Mouse (Mus musculus): ENCODE results near the gene Ctdspl. TPM values are rescaled to one million over a fixed set of nuclear protein-coding genes. Genes with fewer than 3 reads are reported as not detected.

Ctdspl gene
- polyA plus RNA-seq, 1 experiment from 2014 or later = 17.6 TPM

- peak; percentile 89 for ATAC-seq (ENCODE audit: insufficient read depth, low FRiP score)
- Histone ChIP-seq H3K9me3 (replicated peaks; ENCODE audit: control insufficient read depth, low read length) (no peaks in the 10 kb centered on the region), H3K4me2 (ENCODE audit: low read depth, low read length) (peak overlapping the region; percentile 98), H3K36me3 (ENCODE audit: control insufficient read depth, insufficient read depth, low read length) (no peaks in the 10 kb centered on the region), H3K4me1 (ENCODE audit: control insufficient read depth, insufficient read depth, low read length) (peaks cover 35% of the 10 kb centered on the region), H3K27ac (ENCODE audit: low read length) (peak overlapping the region; percentile 92), H3K9ac (ENCODE audit: low read length) (peak overlapping the region; percentile 92), H3K27me3 (ENCODE audit: control insufficient read depth, insufficient read depth, low read length) (no peaks in the 10 kb centered on the region), H3K4me3 (replicated peaks; ENCODE audit: low read length) (peak overlapping the region; percentile 90)
- WGBS = under 1% methylated on average over 53 of the region's 53 CpGs
These were observed 755 bp upstream of the Ctdspl start for GRCm38 (mm10) chr9:118925286-118926110.

- H3K27ac ChIP-seq (ENCODE audit: low read length) = peak overlapping the region; percentile 92
- peak; percentile 5; the same call in 1 of the 2 replicates for ATAC-seq (ENCODE audit: insufficient read depth, low FRiP score)
- H3K36me3 ChIP-seq (ENCODE audit: control insufficient read depth, insufficient read depth, low read length) = no peaks in the 10 kb centered on the region
- 1% methylated on average over 62 of the region's 68 CpGs for WGBS
- peaks cover 34% of the 10 kb centered on the region for H3K4me1 ChIP-seq (ENCODE audit: control insufficient read depth, insufficient read depth, low read length)
- no peaks in the 10 kb centered on the region for H3K27me3 ChIP-seq (ENCODE audit: control insufficient read depth, insufficient read depth, low read length)
- peak overlapping the region; percentile 92 for H3K9ac ChIP-seq (ENCODE audit: low read length)
- H3K4me2 ChIP-seq (ENCODE audit: low read depth, low read length) = peak overlapping the region; percentile 98
- no peaks in the 10 kb centered on the region for H3K9me3 ChIP-seq (replicated peaks; ENCODE audit: control insufficient read depth, low read length)
- peak overlapping the region; percentile 90 for H3K4me3 ChIP-seq (replicated peaks; ENCODE audit: low read length)
These were observed 552 bp downstream of the Ctdspl start for GRCm38 (mm10) chr9:118926688-118927321.

GRCm38 (mm10) chr9:118927501-118927900, 1.2 kb downstream of the Ctdspl start:
- 14% methylated on average over 8 of the region's 8 CpGs for WGBS

GRCm38 (mm10) chr9:118928007-118928406, 1.8 kb downstream of the Ctdspl start:
- Histone ChIP-seq H3K4me2 (ENCODE audit: low read depth, low read length) (peak overlapping the region; percentile 98), H3K27me3 (ENCODE audit: control insufficient read depth, insufficient read depth, low read length) (no peaks in the 10 kb centered on the region), H3K4me3 (replicated peaks; ENCODE audit: low read length) (peak overlapping the region; percentile 90), H3K9ac (ENCODE audit: low read length) (peak overlapping the region; percentile 92), H3K36me3 (ENCODE audit: control insufficient read depth, insufficient read depth, low read length) (no peaks in the 10 kb centered on the region), H3K4me1 (ENCODE audit: control insufficient read depth, insufficient read depth, low read length) (peaks cover 34% of the 10 kb centered on the region), H3K27ac (ENCODE audit: low read length) (peak overlapping the region; percentile 92), H3K9me3 (replicated peaks; ENCODE audit: control insufficient read depth, low read length) (no peaks in the 10 kb centered on the region)
- ATAC-seq (ENCODE audit: insufficient read depth, low FRiP score) = no peak
- 55% methylated on average over 2 of the region's 2 CpGs for WGBS

More at GRCm38 (mm10) chr9:118927501-118927900, 1.2 kb downstream of the Ctdspl start:
- Histone ChIP-seq H3K4me3 (replicated peaks; ENCODE audit: low read length) (peak overlapping the region; percentile 90), H3K9ac (ENCODE audit: low read length) (peak overlapping the region; percentile 92), H3K9me3 (replicated peaks; ENCODE audit: control insufficient read depth, low read length) (no peaks in the 10 kb centered on the region), H3K27ac (ENCODE audit: low read length) (peak overlapping the region; percentile 92), H3K27me3 (ENCODE audit: control insufficient read depth, insufficient read depth, low read length) (no peaks in the 10 kb centered on the region), H3K4me1 (ENCODE audit: control insufficient read depth, insufficient read depth, low read length) (peaks cover 34% of the 10 kb centered on the region), H3K4me2 (ENCODE audit: low read depth, low read length) (peak overlapping the region; percentile 98), H3K36me3 (ENCODE audit: control insufficient read depth, insufficient read depth, low read length) (no peaks in the 10 kb centered on the region)
- ATAC-seq (ENCODE audit: insufficient read depth, low FRiP score) = no peak

DNA sequence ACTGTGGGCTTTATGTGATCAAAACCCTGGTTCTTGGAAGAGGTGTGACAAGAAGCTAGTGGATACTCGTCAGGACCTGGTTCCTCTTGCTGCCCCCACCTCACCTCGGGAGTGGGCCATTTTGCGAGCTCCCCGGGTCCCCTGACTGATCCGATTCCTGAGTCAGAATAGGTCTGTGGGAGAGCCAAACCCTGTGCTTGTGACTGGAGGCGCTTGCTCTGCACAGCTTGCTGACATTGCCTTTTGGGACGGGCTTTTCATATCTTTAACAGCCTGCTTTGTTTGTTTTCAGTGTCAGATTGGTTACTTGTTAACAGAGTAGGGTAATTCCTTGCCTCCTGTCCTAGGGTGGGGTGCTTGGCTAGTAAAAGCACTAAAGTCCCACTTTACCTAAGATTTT, 2.4 kb downstream of the Ctdspl start:
- Histone ChIP-seq H3K36me3 (ENCODE audit: control insufficient read depth, insufficient read depth, low read length) (no peaks in the 10 kb centered on the region), H3K27ac (ENCODE audit: low read length) (peak overlapping the region; percentile 92), H3K9me3 (replicated peaks; ENCODE audit: control insufficient read depth, low read length) (no peaks in the 10 kb centered on the region), H3K4me1 (ENCODE audit: control insufficient read depth, insufficient read depth, low read length) (peaks cover 34% of the 10 kb centered on the region), H3K4me2 (ENCODE audit: low read depth, low read length) (peak overlapping the region; percentile 98), H3K27me3 (ENCODE audit: control insufficient read depth, insufficient read depth, low read length) (no peaks in the 10 kb centered on the region), H3K9ac (ENCODE audit: low read length) (peak overlapping the region; percentile 92), H3K4me3 (replicated peaks; ENCODE audit: low read length) (peak overlapping the region; percentile 90)
- WGBS = 38% methylated on average over 7 of the region's 7 CpGs
- ATAC-seq (ENCODE audit: insufficient read depth, low FRiP score) = no peak

- no peak overlapping the region for H3K9ac ChIP-seq (ENCODE audit: low read length)
- H3K4me1 ChIP-seq (ENCODE audit: control insufficient read depth, insufficient read depth, low read length) = peaks cover 38% of the 10 kb centered on the region
These were observed 4.4 kb downstream of the Ctdspl start for GRCm38 (mm10) chr9:118930611-118931010.

GRCm38 (mm10) chr9:118933800-118934199, 7.5 kb downstream of the Ctdspl start:
- 81% methylated on average over 9 of the region's 9 CpGs for WGBS
- Histone ChIP-seq H3K27me3 (ENCODE audit: control insufficient read depth, insufficient read depth, low read length) (no peaks in the 10 kb centered on the region), H3K4me1 (ENCODE audit: control insufficient read depth, insufficient read depth, low read length) (peaks cover 19% of the 10 kb centered on the region), H3K27ac (ENCODE audit: low read length) (0 out of 2 replicates have a peak overlapping the region, but pooled peaks have one; percentile 2), H3K9ac (ENCODE audit: low read length) (no peak overlapping the region), H3K36me3 (ENCODE audit: control insufficient read depth, insufficient read depth, low read length) (no peaks in the 10 kb centered on the region), H3K4me2 (ENCODE audit: low read depth, low read length) (peak overlapping the region; percentile 30; the same call in 1 of the 2 replicates), H3K4me3 (replicated peaks; ENCODE audit: low read length) (no peak overlapping the region), H3K9me3 (replicated peaks; ENCODE audit: control insufficient read depth, low read length) (no peaks in the 10 kb centered on the region)
- ATAC-seq (ENCODE audit: insufficient read depth, low FRiP score) = no peak

More at GRCm38 (mm10) chr9:118930611-118931010, 4.4 kb downstream of the Ctdspl start:
- Histone ChIP-seq H3K4me3 (replicated peaks; ENCODE audit: low read length) (no peak overlapping the region), H3K9me3 (replicated peaks; ENCODE audit: control insufficient read depth, low read length) (no peaks in the 10 kb centered on the region), H3K27ac (ENCODE audit: low read length) (no peak overlapping the region), H3K27me3 (ENCODE audit: control insufficient read depth, insufficient read depth, low read length) (no peaks in the 10 kb centered on the region), H3K4me2 (ENCODE audit: low read depth, low read length) (no peak overlapping the region), H3K36me3 (ENCODE audit: control insufficient read depth, insufficient read depth, low read length) (no peaks in the 10 kb centered on the region)
- ATAC-seq (ENCODE audit: insufficient read depth, low FRiP score) = no peak
- 77% methylated on average over 9 of the region's 9 CpGs for WGBS

- H3K27ac ChIP-seq (ENCODE audit: low read length) = 0 out of 2 replicates have a peak overlapping the region, but pooled peaks have one; percentile 2
- no peaks in the 10 kb centered on the region for H3K36me3 ChIP-seq (ENCODE audit: control insufficient read depth, insufficient read depth, low read length)
- 44% methylated on average over 12 of the region's 12 CpGs for WGBS
- H3K4me3 ChIP-seq (replicated peaks; ENCODE audit: low read length) = no peak overlapping the region
- no peaks in the 10 kb centered on the region for H3K27me3 ChIP-seq (ENCODE audit: control insufficient read depth, insufficient read depth, low read length)
- no peak overlapping the region for H3K9ac ChIP-seq (ENCODE audit: low read length)
- H3K9me3 ChIP-seq (replicated peaks; ENCODE audit: control insufficient read depth, low read length) = no peaks in the 10 kb centered on the region
- peak overlapping the region; percentile 30 for H3K4me2 ChIP-seq (ENCODE audit: low read depth, low read length)
- peaks cover 15% of the 10 kb centered on the region for H3K4me1 ChIP-seq (ENCODE audit: control insufficient read depth, insufficient read depth, low read length)
- ATAC-seq (ENCODE audit: insufficient read depth, low FRiP score) = no peak
These were observed 8.1 kb downstream of the Ctdspl start for GRCm38 (mm10) chr9:118934319-118934718.

GRCm38 (mm10) chr9:118935098-118935497, 8.8 kb downstream of the Ctdspl start:
- Histone ChIP-seq H3K4me3 (replicated peaks; ENCODE audit: low read length) (no peak overlapping the region), H3K4me1 (ENCODE audit: control insufficient read depth, insufficient read depth, low read length) (peaks cover 19% of the 10 kb centered on the region), H3K4me2 (ENCODE audit: low read depth, low read length) (no peak overlapping the region), H3K9ac (ENCODE audit: low read length) (no peak overlapping the region), H3K27ac (ENCODE audit: low read length) (no peak overlapping the region), H3K27me3 (ENCODE audit: control insufficient read depth, insufficient read depth, low read length) (no peaks in the 10 kb centered on the region), H3K9me3 (replicated peaks; ENCODE audit: control insufficient read depth, low read length) (no peaks in the 10 kb centered on the region), H3K36me3 (ENCODE audit: control insufficient read depth, insufficient read depth, low read length) (no peaks in the 10 kb centered on the region)
- ATAC-seq (ENCODE audit: insufficient read depth, low FRiP score) = 0 out of 2 replicates have a peak, but pooled peaks have one; percentile 8
- 74% methylated on average over 13 of the region's 13 CpGs for WGBS

All from stomach, embryonic 16.5 days (tissue).